Mouse (Mus musculus) hindbrain, embryonic 16.5 days (tissue): ENCODE data around the gene Atf6b. TPM values are rescaled to one million over a fixed set of nuclear protein-coding genes. Genes with fewer than 3 reads are reported as not detected.

Experiments
- ATAC-seq: fragments of 200-750 bp; cut with Nextera tagmentation; 2 replicates; pipeline ENCODE4 v1.8.0; 2017; ENCODE audit warnings: moderate TSS enrichment, moderate library complexity
- H3K27ac ChIP-seq: fragments of 300-500 bp; sonication (generic); 2 replicates; pipeline ENCODE4 v1.5.1; 2014; ENCODE audit warnings: low read depth, mild to moderate bottlenecking, control low read depth, low read length, moderate library complexity
- H3K27me3 ChIP-seq: fragments of 300-500 bp; sonication (generic); replicated peaks from 2 replicates; pipeline ENCODE4 v1.6.1; 2014; ENCODE audit warnings: low read length; ENCODE audit not compliant: control insufficient read depth, insufficient read depth
- H3K36me3 ChIP-seq: fragments of 300-500 bp; sonication (generic); 2 replicates; pipeline ENCODE4 v1.6.1; 2014; ENCODE audit warnings: mild to moderate bottlenecking, low read length, moderate library complexity, mixed read lengths; ENCODE audit not compliant: control insufficient read depth, insufficient read depth
- H3K4me1 ChIP-seq: fragments of 300-500 bp; sonication (generic); 2 replicates; pipeline ENCODE4 v1.6.1; 2014; ENCODE audit warnings: low read depth, low read length; ENCODE audit not compliant: control insufficient read depth, insufficient read depth
- H3K4me2 ChIP-seq: fragments of 300-500 bp; sonication (generic); 2 replicates; pipeline ENCODE4 v1.6.1; 2014; ENCODE audit warnings: mild to moderate bottlenecking, low read length, control low read depth, moderate library complexity
- H3K4me3 ChIP-seq: fragments of 300-500 bp; sonication (generic); 2 replicates; pipeline ENCODE4 v1.5.1; 2014; ENCODE audit warnings: mild to moderate bottlenecking, low read length, control low read depth, moderate library complexity
- H3K9ac ChIP-seq: fragments of 300-500 bp; sonication (generic); 2 replicates; pipeline ENCODE4 v1.6.1; 2014; ENCODE audit warnings: low read depth, mild to moderate bottlenecking, control low read depth, low read length, moderate library complexity
- H3K9me3 ChIP-seq: fragments of 300-500 bp; sonication (generic); 2 replicates; pipeline ENCODE4 v1.6.1; 2014; ENCODE audit warnings: mild to moderate bottlenecking, low read length, moderate library complexity; ENCODE audit not compliant: control insufficient read depth
- WGBS: fragments of 180-500 bp; shearing (Covaris S2); extraction: QIAGEN DNeasy Blood & Tissue Kit; methylation state at CpG from one replicate; pipeline ENCODE4 v1.1.7; 2014; 5-methylcytosine and 5-hydroxymethylcytosine counted together
- polyA plus RNA-seq: library from polyadenylated mRNA; unstranded; fragments of >200 nt; fragmentation: Nextera tagmentation; extraction: Ambion mirVana; gene quantifications from 2 replicates; pipeline ENCODE4 v1.2.1, GENCODE M21; 2015

Gene Atf6b
- polyA plus RNA-seq, 1 experiment from 2014 or later, result 110 TPM

DNA sequence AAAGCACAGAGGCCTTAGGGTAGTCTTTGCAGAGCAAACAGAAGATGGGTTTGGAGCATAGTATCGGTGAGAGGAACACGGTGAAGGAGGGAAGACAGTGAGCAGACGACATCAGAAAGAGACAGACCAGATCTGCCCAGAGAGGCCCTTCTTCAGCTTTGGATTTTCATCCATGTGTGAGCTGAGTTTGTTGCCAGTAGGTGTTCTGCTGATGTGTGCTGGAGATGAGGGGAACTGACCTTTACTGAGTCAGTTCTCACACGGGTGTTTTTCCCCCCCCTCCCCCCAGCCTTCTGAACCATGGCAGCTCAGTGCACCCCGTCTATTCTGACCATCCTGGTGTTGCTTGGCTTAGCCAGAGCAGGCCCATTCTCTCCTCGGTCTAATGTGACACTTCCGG is 23.3 kb downstream of the Atf6b start, which contains the start of gene Tnxb:
Gene Tnxb, plus strand, starts transcription at position 301 of the 400 bp plus-strand sequence.
- H3K36me3 ChIP-seq, result no peaks in the 10 kb centered on the region
- H3K9me3 ChIP-seq, result no peaks in the 10 kb centered on the region
- H3K27ac ChIP-seq, result no peak within 1 kb of the TSS
- ATAC-seq, result no peak
- H3K4me2 ChIP-seq, result peak within 1 kb of the TSS; percentile 64
- H3K9ac ChIP-seq, result peak within 1 kb of the TSS; percentile 54
- peaks cover 43% of the 10 kb centered on the region for H3K27me3 ChIP-seq
- H3K4me3 ChIP-seq, result peak within 1 kb of the TSS; percentile 44
- H3K4me1 ChIP-seq, result peaks cover 14% of the 10 kb centered on the region
- WGBS, result 59% methylated on average over 7 of the region's 7 CpGs

DNA sequence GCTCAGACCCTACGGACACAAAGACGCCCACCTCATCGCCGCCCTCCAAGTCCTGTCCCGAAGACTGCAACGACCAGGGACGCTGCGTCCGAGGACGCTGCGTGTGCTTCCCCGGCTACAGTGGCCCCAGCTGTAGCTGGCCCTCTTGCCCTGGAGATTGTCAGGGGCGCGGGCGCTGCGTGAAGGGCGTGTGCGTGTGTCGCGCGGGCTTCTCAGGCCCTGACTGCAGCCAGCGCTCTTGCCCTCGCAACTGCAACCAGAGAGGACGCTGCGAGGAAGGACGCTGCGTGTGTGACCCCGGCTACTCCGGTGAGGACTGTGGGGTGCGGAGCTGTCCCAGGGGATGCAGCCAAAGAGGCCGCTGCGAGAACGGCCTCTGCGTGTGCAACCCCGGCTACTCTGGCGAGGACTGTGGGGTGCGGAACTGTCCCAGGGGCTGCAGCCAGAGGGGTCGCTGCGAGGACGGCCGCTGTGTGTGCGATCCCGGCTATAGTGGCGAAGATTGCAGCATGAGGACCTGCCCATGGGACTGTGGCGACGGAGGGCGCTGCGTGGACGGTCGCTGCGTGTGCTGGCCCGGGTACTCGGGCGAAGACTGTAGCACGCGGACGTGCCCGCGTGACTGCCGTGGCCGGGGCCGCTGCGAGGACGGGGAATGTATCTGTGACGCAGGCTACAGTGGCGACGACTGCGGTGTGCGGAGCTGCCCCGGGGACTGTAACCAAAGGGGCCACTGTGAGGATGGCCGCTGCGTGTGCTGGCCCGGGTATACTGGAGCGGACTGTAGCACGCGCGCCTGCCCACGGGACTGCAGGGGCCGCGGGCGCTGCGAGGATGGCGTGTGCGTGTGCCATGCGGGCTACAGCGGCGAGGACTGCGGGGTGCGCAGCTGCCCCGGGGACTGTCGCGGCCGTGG is 24.5 kb downstream of the Atf6b start:
- H3K9ac ChIP-seq, result peak overlapping the region; percentile 54
- H3K36me3 ChIP-seq, result no peaks in the 10 kb centered on the region
- H3K4me1 ChIP-seq, result peaks cover 14% of the 10 kb centered on the region
- WGBS, result 10% methylated on average over 86 of the region's 93 CpGs
- peak; percentile 55 for ATAC-seq
- H3K27me3 ChIP-seq, result peaks cover 43% of the 10 kb centered on the region
- no peak overlapping the region for H3K27ac ChIP-seq
- peak overlapping the region; percentile 64 for H3K4me2 ChIP-seq
- H3K9me3 ChIP-seq, result no peaks in the 10 kb centered on the region
- peak overlapping the region; percentile 44 for H3K4me3 ChIP-seq

GRCm38 (mm10) chr17:34672246-34672792 is 25.4 kb downstream of the Atf6b start:
- peaks cover 14% of the 10 kb centered on the region for H3K4me1 ChIP-seq
- peak overlapping the region; percentile 54 for H3K9ac ChIP-seq
- peak overlapping the region; percentile 44 for H3K4me3 ChIP-seq
- H3K27ac ChIP-seq, result no peak overlapping the region
- H3K4me2 ChIP-seq, result peak overlapping the region; percentile 64
- peaks cover 43% of the 10 kb centered on the region for H3K27me3 ChIP-seq
- 33% methylated on average over 49 of the region's 49 CpGs for WGBS
- ATAC-seq, result peak; percentile 8; the same call in 1 of the 2 replicates
- H3K36me3 ChIP-seq, result no peaks in the 10 kb centered on the region
- H3K9me3 ChIP-seq, result no peaks in the 10 kb centered on the region

DNA sequence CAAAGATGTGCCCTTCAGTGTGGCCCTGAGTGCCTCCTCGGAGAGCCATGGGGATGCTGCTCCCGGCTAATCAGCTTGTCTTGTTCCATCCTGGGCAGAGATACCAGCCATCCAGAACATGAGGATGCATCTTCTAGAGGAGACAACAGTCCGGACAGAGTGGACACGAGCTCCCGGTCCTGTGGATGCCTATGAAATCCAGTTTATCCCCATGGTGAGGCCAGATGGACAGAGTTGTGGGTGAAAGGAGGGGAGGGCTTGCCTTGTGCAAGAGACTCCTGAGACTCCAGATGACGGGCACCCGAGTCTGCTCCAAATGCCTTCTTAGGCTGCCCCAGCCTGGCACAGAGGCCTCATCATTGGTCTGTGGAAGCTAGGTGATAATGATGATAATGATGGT is 26.2 kb downstream of the Atf6b start:
- no peaks in the 10 kb centered on the region for H3K36me3 ChIP-seq
- H3K9ac ChIP-seq, result no peak overlapping the region
- H3K27ac ChIP-seq, result no peak overlapping the region
- no peak for ATAC-seq
- peaks cover 43% of the 10 kb centered on the region for H3K27me3 ChIP-seq
- H3K4me2 ChIP-seq, result no peak overlapping the region
- H3K4me1 ChIP-seq, result peaks cover 14% of the 10 kb centered on the region
- 83% methylated on average over 7 of the region's 7 CpGs for WGBS
- no peak overlapping the region for H3K4me3 ChIP-seq
- no peaks in the 10 kb centered on the region for H3K9me3 ChIP-seq

GRCm38 (mm10) chr17:34674524-34675204 is 27.7 kb downstream of the Atf6b start:
- ATAC-seq, result no peak
- 70% methylated on average over 11 of the region's 11 CpGs for WGBS
- H3K4me1 ChIP-seq, result peaks cover 14% of the 10 kb centered on the region

GRCm38 (mm10) chr17:34675205-34676092 is 28.5 kb downstream of the Atf6b start:
- Histone ChIP-seq H3K4me3 (no peak overlapping the region), H3K27ac (no peak overlapping the region), H3K4me1 (peaks cover 14% of the 10 kb centered on the region), H3K9me3 (no peaks in the 10 kb centered on the region), H3K4me2 (no peak overlapping the region), H3K36me3 (no peaks in the 10 kb centered on the region), H3K27me3 (peaks cover 35% of the 10 kb centered on the region), H3K9ac (no peak overlapping the region)
- no peak for ATAC-seq
- WGBS, result 74% methylated on average over 13 of the region's 13 CpGs

More at GRCm38 (mm10) chr17:34674524-34675204, 27.7 kb downstream of the Atf6b start:
- H3K27me3 ChIP-seq, result peaks cover 42% of the 10 kb centered on the region
- no peaks in the 10 kb centered on the region for H3K9me3 ChIP-seq
- no peak overlapping the region for H3K9ac ChIP-seq
- H3K4me2 ChIP-seq, result no peak overlapping the region
- H3K4me3 ChIP-seq, result no peak overlapping the region
- no peaks in the 10 kb centered on the region for H3K36me3 ChIP-seq
- no peak overlapping the region for H3K27ac ChIP-seq

DNA sequence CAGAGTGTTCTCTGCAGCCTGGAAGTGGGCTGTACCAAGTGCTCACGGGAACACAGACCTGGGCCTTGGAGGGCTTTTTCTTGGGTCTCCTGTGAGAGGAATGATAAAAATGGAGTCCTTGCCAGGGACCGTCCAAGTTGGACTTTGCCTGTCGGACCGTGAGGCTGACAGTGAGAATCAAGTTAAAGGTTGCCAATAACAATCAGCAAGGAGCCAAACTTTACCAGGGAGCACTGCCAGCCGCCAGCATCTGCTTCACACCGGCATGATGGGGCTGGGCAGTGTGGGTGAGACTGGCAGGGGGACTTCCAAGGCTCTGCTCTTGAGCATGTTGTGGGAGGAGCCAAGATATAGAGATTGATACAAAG is 29.1 kb downstream of the Atf6b start:
- peaks cover 28% of the 10 kb centered on the region for H3K27me3 ChIP-seq
- no peak for ATAC-seq
- WGBS, result 75% methylated on average over 6 of the region's 6 CpGs

GRCm38 (mm10) chr17:34676671-34677070 is 29.7 kb downstream of the Atf6b start:
- H3K4me1 ChIP-seq, result peaks cover 8% of the 10 kb centered on the region
- H3K9ac ChIP-seq, result no peak overlapping the region
- ATAC-seq, result no peak
- H3K9me3 ChIP-seq, result no peaks in the 10 kb centered on the region
- H3K27ac ChIP-seq, result no peak overlapping the region
- H3K4me2 ChIP-seq, result no peak overlapping the region
- no peak overlapping the region for H3K4me3 ChIP-seq
- WGBS, result 86% methylated on average over 12 of the region's 12 CpGs
- peaks cover 22% of the 10 kb centered on the region for H3K27me3 ChIP-seq
- H3K36me3 ChIP-seq, result no peaks in the 10 kb centered on the region

More for the DNA sequence above, 29.1 kb downstream of the Atf6b start:
- Histone ChIP-seq H3K9ac (no peak overlapping the region), H3K9me3 (no peaks in the 10 kb centered on the region), H3K4me3 (no peak overlapping the region), H3K36me3 (no peaks in the 10 kb centered on the region), H3K4me2 (no peak overlapping the region), H3K27ac (no peak overlapping the region), H3K4me1 (peaks cover 13% of the 10 kb centered on the region)
